Mouse (Mus musculus): ENCODE measurements at regions not wholly inside any gene's neighbourhood (a gene's known extent, or its start where the extent isn't known, plus 50 kb on each side); places are given as distances from the start of the nearest gene placed in this dataset.

DNA sequence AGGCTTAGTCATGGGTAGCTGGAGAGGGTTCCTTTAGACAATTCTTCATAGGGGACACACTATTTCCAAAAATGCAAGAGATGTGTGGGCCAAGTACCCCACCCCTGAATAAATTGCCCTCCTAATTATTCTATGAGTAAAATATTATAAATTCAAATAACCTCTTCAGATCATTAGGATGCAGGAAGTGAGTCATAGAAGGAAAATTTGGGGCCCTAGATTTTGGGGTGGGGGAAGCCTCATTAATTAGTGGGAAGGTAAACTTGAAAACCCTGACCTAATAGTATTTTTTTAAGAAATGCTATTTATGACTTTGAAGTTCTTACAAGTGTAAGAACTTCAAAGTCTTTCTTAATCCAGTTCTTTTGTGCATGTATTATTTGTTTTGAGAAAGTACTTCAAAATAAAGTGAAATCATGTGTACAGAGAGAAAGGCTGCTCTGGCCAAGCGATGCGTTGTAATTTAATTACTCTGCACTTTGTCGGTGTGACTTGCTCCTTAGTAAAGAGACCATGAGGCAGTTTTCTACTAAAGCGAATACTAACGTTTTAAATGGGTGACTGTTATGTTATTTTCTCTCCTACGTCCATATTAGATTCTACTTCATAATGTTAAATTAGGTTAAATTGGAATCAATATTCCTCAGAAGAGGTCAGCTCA, 200.6 kb downstream of the Tgfb2 start:
- no peak for DNase-seq (ENCODE audit: extremely low spot score)

DNA sequence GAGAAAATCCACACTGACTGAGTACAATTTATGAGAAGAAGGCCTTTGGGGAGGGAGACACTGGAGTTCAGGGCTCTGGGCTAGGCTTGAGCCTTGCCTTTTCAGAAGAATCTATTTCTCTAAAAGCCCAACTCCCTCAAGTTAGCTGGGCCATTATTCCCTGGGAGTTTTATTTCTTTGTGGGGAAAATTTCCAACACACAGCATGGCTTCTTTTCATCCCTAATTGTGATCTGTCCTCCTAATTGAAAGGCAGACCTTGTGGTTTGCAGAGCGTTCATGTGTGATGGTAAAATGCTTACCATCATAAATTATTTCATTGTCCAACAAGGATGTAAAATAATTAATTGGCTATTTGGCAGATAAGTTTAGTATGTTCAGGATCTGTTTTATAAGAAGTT, 204.1 kb downstream of the Tgfb2 start:
- no peak for DNase-seq (ENCODE audit: extremely low spot score)

DNA sequence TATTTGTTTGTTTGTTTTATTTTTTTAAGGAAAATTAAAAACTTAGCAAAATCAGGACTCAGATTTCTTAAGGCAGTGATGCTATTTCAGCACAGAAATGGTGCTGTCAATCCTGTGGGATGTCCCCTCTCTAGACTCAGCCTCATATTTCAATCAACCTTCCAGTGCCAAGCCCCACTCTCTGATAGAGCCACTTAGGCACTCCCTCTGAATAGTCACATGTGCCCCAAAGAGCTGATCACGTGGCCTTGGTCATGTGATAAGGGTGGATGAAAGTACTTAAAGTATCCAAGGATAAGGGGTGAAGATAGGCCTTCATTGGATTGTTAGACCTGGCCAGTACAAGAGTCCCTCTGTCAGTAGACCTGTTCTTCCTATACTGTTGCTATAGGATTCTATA, 207.9 kb downstream of the Tgfb2 start:
- no peak for DNase-seq (ENCODE audit: extremely low spot score)

DNA sequence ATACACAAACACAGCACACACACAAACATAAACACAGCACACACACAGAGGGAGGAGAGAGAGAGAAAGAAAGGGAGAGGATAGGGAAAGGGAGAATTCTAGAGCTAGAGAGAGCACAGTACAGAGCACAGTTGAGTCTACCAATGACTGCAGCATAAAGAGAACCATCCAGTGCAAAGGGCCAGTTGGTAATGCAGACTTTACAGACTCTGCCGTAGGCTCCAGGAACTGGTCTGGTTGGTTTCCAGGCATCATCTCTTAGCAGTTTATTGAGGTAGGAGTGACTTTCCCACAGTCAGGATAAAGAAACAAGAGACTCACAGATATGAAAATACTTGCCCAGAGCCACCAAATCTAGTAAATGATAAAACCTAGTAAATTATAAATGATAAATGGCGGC, 208.5 kb downstream of the Tgfb2 start:
- DNase-seq (ENCODE audit: extremely low spot score) = no peak

DNA sequence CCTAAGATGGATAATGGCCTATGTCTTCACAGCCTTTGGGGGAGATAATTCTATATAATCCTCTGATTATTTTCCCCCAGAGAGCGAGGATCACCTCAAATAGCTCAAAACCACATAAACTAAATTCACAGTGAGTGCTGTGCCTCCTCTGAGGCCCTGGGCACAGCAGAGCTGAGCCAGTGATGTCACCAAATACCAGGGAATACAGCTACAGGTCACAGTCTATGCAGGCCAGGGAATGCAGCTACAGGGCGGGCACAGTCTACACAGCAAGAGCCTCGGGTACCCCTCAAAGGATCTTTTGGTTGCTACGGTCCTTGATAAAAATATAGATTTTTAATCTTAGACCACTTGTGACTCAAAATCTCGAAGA, 211.4 kb downstream of the Tgfb2 start:
- DNase-seq (ENCODE audit: extremely low spot score) = no peak

DNA sequence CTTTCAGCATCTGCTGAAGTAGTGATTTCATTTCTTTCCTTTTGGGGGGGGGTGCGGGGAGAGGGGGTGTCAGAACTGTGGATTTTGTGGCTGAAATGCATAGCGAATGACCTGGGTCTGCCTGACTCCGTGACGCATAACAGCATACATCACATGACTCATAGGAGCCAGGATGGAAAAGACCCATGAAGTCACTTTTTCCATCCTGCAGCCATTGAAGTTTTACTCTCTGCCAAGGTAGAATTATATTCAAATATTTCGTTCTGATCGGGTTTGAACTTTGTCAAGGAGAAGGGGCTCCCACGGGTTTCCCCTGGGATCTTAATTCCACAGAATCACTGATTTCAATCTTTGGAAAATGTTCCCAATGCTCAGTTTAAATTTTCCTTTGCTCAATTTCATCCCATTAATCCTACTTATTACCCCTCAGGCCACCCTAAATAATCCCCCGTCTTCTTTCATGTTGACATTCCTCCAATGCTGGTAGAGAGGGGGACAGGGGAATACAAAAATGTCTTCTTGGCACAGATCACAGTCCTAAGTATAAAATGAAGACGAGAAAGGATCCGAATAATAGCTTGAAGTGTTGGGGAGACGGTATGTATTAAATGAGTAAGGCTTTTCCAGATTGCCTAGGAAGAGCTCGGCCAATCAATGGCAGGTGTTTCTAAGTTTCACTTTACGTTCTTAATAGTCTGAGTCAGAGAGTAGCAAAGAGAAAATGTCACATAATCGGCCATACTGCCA, 212.0 kb downstream of the Tgfb2 start:
- no peak for DNase-seq (ENCODE audit: extremely low spot score)

DNA sequence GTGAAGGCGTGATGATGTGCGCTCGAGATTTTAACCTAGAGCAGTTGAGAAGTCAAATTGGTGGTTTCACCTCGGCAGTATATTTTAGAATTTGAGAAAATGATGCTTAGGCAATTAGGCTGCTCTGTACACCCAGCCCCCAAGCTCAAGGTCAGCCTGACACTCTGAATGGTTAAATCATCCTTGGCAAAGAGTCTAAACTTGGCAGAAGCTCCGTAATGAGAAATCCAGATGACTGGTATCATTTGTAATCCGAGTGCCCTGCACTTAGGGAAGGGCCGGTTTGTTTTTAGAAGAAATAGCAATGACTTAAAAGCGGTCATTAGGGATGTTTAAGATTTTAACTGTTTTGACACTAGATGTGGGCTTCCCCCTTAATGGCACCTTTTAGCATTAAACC, 223.6 kb downstream of the Tgfb2 start:
- peak; percentile 8 for DNase-seq (ENCODE audit: extremely low spot score)

DNA sequence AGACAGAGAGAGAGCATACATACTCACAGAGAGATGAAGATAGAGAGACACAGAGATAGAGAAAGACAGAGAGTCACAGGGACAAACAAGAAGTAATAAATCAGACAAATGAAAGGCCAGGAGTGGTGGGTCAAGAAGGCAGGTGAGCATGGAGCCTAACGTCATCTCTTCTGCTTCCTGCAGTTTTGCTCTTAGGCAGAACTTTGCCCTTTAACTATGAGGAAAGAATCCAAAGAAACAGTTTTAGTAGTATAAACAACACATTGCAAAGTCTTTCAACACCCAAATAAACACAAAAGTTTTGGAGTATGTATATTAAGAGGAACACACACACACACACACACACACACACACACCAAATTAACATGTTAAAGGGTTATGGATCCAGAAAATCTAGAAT, 225.8 kb downstream of the Tgfb2 start:
- no peak for DNase-seq (ENCODE audit: extremely low spot score)

DNA sequence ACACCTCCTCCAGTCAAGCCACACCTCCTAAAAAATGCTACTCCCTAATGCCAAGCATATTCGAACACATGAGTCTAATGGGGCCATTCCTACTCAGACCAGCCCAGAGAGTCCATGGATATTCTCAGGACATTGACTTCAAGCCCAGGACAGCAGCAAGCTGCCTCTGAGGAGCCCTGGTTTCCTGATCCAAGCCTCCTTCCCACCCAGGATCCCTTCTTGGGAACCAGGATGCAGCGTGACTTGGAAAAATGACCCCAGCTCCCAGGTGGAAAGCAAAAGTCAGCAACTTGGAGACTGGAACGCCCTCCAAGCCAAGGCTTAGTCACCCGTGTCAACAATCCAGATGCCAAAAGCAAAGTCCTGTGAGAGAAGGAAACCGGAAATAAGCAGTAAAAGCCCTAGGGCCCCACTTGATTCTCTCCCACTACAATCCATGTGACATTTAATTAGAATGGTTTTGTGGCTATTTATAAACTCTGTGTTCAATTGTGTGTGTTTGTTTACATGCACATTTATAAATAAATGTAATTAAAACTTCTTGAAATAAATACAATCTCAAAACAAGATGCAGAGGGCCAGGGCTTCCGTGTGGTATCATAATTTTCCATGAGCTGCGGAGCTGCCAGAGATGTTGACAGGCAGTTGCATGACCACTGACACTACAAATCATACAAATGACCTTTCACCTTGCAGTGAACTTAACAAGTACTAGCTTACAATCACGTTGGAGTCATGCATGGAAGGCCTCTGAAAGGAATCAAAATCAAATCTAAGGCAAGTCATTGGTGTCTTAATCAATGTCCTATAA, 227.2 kb downstream of the Tgfb2 start:
- DNase-seq (ENCODE audit: extremely low spot score) = no peak

DNA sequence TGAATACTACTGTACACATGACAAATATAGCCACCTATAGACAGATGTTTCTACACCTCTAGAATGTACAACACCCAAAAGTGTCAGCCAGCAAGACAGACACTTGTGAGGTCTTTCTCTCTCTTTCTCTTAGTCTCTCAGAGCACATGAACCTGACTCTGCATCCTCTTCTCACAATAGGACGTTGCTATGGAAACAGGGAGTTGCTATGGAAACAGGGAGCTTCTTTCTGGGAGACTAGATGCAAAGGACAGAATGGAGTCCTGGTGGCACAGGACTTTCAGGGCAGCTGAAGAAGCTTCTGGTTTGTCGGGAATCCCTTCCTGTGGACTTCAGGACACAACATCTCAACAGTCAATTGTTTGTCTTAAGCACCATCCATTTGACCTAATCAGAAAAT, 230.9 kb downstream of the Tgfb2 start:
- DNase-seq (ENCODE audit: extremely low spot score) = peak; percentile 65

DNA sequence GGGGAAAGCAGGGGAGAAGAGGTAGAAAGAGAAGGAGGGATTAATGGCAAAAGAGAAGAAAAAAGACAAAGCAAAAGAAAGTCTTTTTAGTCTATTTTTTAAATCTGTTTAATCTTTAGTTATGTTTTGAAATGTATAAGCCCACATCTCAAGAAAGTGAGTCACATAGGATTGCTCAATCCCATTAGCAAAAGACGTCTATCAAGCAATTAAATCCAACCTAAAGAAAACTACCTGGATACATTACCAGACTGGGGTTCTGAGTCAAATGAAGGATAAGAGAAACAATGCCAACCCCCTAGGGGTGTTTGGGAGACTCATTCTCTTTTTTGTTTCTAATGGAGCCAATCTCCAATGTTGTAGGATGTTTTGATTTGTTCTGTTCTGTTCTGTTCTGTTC, 231.4 kb downstream of the Tgfb2 start:
- no peak for DNase-seq (ENCODE audit: extremely low spot score)

DNA sequence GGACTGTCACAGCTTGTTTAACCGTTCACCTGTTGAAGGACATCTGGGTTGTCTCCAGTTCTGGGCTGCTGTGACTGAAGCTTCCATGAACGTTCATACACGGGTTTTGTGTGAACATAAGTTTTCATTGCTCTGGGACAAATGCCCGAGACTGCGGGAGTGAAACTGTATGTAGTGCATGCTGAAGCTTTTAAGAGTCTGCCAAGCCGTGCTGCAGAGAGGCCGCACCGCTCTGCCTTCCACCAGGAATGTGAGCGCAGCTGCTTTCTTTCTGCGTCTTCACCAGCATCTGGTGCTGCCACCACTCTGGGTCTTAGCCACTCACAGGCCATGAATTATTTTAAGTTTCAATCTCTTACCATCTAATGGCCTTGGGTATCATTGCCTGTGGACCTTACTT, 232.8 kb downstream of the Tgfb2 start:
- DNase-seq (ENCODE audit: extremely low spot score) = no peak

DNA sequence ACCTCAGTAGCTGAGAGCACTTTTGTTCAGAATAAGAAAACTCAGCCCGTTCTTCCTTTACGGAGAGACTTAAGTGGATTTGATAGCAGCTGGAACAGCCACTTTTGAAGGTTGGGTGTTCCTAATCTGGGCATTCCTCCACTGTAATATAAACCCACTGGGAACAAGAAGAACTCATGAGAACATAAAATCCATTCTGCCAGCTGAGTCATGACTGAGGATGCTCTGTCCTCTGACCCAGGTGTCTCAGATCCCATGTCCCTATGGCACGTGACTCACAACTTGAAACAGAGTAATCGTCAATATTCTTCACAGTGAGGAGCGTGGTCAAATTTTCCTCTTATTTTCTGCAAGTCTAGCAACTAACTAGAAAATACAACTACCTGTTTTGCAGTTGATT, 240.3 kb downstream of the Tgfb2 start:
- no peak for DNase-seq (ENCODE audit: extremely low spot score)

DNA sequence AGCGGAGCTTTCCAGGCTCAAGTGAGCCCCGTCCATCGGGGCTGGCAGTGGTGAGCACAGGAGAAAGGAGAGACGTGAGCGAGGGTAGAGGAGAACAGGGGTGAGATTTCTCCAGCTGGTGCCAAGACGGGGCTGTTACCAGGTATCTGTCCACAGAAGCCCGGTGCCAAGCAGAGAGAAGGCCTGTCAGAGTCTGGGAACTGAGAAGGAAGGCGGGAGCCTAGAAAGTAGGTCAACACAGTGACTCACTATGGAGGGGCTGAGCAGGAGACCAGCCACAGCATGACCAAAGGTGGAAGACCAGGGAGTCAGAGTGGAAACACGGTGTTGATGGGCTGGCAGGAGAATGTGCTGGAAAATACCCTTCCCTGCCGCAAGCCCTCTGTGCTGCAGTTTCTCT, 245.0 kb downstream of the Tgfb2 start:
- no peak for DNase-seq (ENCODE audit: extremely low spot score)

DNA sequence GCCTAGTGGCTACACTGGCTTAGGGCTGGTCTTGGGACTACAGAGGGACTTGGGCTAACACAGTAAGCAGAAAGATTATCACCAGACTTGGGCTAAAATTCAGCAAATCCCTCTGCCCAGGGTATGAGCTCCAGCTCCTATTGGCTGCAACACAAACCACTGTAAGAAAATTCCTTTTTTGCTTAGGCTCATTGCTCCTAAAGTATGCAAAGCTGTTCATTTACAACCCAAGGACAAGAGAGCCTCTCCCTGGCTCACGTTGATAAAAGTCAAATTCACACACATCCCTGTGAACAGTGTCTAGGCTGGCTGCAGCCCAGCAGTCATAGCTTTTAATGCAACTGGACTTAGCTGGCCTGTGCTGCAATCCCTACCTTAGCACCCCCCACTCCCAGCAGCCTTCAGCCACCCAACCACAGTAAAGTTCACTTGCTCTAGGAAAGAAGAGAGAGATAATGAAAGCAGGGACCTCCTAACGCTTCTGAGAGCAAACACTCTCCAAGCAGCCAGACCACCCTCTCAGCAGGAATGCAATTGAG, 247.6 kb downstream of the Tgfb2 start:
- no peak for DNase-seq (ENCODE audit: extremely low spot score)

DNA sequence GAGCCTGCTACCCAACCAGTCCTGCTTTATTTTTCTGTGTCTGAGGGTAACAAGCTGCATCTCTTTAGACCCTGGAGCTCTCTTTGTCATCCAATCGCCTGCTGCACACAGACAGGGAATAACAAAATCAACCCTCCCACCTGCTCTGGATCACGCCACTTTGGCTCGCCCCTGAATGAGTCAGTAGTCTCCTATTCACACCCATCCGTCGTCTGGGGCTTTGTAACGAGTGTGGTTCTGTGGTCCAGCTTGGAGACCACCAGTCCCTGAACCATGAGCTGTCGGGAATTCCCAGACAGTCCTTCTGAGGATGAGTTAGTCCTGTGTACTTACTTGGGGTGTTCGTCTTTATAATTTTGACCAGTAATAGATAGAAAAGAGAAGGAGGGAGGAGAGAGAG, 248.7 kb downstream of the Tgfb2 start:
- no peak for DNase-seq (ENCODE audit: extremely low spot score)

DNA sequence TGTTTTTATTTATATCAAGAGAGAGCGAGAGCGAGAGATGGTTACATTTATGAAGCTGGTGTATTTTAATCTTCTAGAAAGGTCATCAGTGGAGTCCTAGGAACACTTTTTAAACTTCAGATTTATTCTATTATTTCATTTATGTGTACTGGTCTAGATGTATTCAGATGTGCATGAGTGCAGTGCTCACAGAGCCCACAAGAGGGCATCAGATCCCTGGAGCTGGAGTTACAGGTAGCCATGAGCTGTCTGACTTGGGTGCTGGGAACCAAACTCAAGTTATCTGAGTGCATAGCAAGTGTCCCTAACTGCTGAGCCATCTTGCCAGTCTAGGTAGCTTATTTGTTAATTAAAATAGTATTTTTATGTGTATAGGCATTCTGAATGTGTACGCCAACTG, 249.7 kb downstream of the Tgfb2 start:
- DNase-seq (ENCODE audit: extremely low spot score) = no peak

DNA sequence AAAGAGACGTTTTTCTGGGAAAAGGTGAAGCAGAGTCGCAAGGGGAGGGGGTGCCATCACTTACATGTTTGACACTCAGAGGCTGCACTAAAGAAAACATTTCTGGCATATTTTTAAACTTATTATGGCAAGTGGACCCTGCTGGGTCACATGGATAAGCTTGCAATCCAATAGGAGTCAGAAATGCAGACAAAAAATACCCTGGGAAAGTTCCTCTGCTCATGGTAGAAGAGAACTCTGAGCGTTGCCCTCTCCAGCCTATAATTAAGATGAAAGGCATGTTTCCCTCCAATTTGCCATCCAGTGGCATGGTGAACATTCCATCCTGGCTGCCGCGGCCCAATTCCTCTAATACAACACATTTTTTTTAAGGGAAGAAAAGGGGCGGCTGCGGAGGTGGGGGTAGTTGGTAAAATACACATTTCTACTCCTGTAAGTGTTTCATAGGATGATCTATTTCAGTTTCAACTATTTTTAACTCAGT, 250.6 kb downstream of the Tgfb2 start:
- DNase-seq (ENCODE audit: extremely low spot score) = no peak

DNA sequence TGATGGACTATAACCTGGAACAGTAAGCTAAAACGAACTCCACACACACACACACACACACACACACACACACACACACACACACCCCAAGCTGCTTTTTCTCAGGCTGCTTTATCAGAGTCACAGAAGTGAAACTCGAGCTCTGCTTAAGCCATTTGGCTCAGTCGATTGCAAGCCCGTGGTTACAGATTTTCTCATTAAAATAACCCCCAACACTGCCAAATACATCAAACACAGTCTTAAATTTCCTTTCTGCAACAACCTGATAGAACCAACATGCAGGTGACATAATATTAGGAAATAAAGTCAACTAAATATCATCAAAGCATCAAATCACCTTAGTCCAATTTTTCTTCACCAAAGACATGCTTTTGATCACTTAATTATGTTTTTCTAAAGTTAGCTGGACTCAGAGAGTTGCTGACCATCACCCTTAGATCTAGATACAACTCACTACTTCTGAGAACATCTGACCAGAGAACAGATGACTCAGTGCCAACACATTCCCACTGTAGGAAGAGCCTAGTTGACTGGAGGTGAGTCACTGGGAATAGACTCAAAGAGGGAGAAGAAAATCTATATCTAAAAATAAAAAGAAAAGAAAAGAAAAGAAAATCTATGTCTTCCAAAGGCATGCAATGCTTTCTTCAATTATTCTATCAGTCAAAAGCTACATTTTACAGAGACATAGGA, 251.2 kb downstream of the Tgfb2 start:
- DNase-seq (ENCODE audit: extremely low spot score) = no peak

DNA sequence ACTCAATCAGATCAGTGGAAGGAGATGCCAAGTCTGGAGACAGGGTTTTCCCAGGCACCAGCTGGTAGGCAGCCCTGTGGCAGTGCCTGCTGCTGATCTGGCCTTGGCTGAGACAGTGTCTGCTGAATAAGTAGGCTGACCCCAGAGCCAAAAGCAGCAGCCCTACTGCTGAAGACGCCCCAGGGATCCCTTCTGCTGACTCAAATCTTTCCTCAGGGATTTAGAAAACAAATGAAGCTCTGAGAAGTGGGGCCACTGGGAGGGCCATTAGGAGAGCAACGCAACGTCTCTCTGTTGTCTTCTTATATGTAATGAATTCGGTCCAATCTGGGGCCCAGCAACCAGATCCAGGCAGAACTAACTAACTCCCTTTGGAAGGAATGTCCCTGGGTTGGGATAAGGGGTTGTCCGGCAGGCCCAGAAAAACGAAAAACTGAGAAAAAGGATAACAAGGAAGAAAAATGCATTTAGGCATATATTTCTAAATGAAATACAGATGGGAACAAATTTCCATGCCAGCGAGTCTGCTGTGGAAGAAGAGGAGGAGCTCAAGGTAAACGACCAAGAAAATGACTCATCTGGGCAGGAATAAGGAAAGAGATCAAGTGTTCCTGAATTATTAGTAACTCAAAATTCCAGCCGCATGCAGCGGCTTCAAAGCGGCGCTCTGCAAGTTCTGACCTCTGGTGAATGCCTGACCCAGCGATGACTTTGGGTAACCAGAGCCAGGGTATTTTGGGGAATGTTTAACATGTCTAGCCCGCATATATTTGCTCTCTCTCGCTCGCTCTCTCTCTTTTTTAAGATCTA, 256.7 kb downstream of the Tgfb2 start:
- no peak for DNase-seq (ENCODE audit: extremely low spot score)

DNA sequence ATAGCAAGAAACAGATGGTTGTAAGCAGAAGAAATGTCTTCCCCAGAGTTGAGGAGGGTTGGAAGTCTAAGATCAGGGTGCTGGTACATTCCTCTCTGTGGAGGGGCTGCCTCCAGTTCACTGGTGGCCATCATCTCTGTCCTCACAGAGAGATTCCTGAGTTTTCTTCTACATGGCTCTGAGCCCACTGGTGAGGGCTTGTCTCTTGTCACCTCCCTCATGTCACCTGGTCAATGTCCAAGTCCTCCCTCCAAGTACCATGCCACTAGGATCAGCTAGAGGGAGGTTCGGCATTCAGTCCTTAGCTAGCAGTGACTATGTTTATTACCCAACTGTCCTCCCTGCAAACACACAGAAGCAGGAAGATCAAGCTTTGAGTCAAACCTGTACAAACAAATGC, 258.3 kb downstream of the Tgfb2 start:
- no peak for DNase-seq (ENCODE audit: extremely low spot score)
